Mouse (Mus musculus): ENCODE results near the gene Olfr679. TPM values are rescaled to one million over a fixed set of nuclear protein-coding genes. Genes with fewer than 3 reads are reported as not detected.

Olfr679 gene
- polyA plus RNA-seq (2012; rRNA removed) = not detected in 2 replicates

GRCm38 (mm10) chr7:105080905-105081304 lies at the start of gene Olfr679:
Olfr679 (plus strand) TSS chr7:105081205.

GRCm38 (mm10) chr7:105032398-105032797 lies 48.6 kb upstream of the Olfr679 start, which contains the start of gene Olfr676:
Olfr676 (plus strand) TSS chr7:105032698.

GRCm38 (mm10) chr7:105064175-105064574 lies 16.8 kb upstream of the Olfr679 start, which contains the start of gene Olfr678:
Olfr678 (plus strand) TSS chr7:105064475.

GRCm38 (mm10) chr7:105092717-105093116 lies 11.7 kb downstream of the Olfr679 start, which contains the start of gene Olfr680-ps1:
Olfr680-ps1 (minus strand) TSS chr7:105092817.

GRCm38 (mm10) chr7:105116536-105116935 lies 35.5 kb downstream of the Olfr679 start, which contains the start of gene Olfr681:
Olfr681 (plus strand) TSS chr7:105116836.

Other genes with a start within 250 kb of the Olfr679 start
- not detected in 2 replicates for gene Usp17lb, start 238.6 kb upstream of the Olfr679 start, polyA plus RNA-seq (2012; rRNA removed)
- not detected in 2 replicates for gene Usp17la, start 224.2 kb upstream of the Olfr679 start, polyA plus RNA-seq (2012; rRNA removed)
- not detected in 2 replicates for gene Olfr665, start 203.2 kb upstream of the Olfr679 start, polyA plus RNA-seq (2012; rRNA removed)
- not detected in 2 replicates for gene Olfr666, start 185.3 kb upstream of the Olfr679 start, polyA plus RNA-seq (2012; rRNA removed)
- not detected in 2 replicates for gene Olfr667, start 159.7 kb upstream of the Olfr679 start, polyA plus RNA-seq (2012; rRNA removed)
- gene Olfr668, start 153.1 kb upstream of the Olfr679 start, polyA plus RNA-seq (2012; rRNA removed) = not detected in 2 replicates
- gene Olfr669, start 147.0 kb upstream of the Olfr679 start, polyA plus RNA-seq (2012; rRNA removed) = not detected in 2 replicates
- not detected in 2 replicates for gene Olfr670, start 118.6 kb upstream of the Olfr679 start, polyA plus RNA-seq (2012; rRNA removed)
- gene Olfr671, start 102.1 kb upstream of the Olfr679 start, polyA plus RNA-seq (2012; rRNA removed) = not detected in 2 replicates
- not detected in 2 replicates for gene Olfr672, start 79.2 kb upstream of the Olfr679 start, polyA plus RNA-seq (2012; rRNA removed)
- not detected in 2 replicates for gene Olfr675, start 52.7 kb upstream of the Olfr679 start, polyA plus RNA-seq (2012; rRNA removed)
- not detected in 2 replicates for gene Olfr676, start 48.5 kb upstream of the Olfr679 start, polyA plus RNA-seq (2012; rRNA removed)
- not detected in 2 replicates for gene Olfr677, start 29.8 kb upstream of the Olfr679 start, polyA plus RNA-seq (2012; rRNA removed)
- gene Olfr678, start 16.7 kb upstream of the Olfr679 start, polyA plus RNA-seq (2012; rRNA removed) = not detected in 2 replicates
- not detected in 2 replicates for gene Olfr680-ps1, start 11.6 kb downstream of the Olfr679 start, polyA plus RNA-seq (2012; rRNA removed)
- gene Olfr681, start 35.6 kb downstream of the Olfr679 start, polyA plus RNA-seq (2012; rRNA removed) = not detected in 2 replicates
- gene Olfr683, start 65.8 kb downstream of the Olfr679 start, polyA plus RNA-seq (2012; rRNA removed) = not detected in 2 replicates
- not detected in 2 replicates for gene Olfr684, start 82.4 kb downstream of the Olfr679 start, polyA plus RNA-seq (2012; rRNA removed)
- gene Olfr685, start 104.8 kb downstream of the Olfr679 start, polyA plus RNA-seq (2012; rRNA removed) = not detected in 2 replicates
- not detected in 2 replicates for gene Olfr686, start 126.3 kb downstream of the Olfr679 start, polyA plus RNA-seq (2012; rRNA removed)
- not detected in 2 replicates for gene Olfr688, start 206.9 kb downstream of the Olfr679 start, polyA plus RNA-seq (2012; rRNA removed)
- gene Olfr689, start 230.0 kb downstream of the Olfr679 start, polyA plus RNA-seq (2012; rRNA removed) = not detected in 2 replicates